Mouse (Mus musculus) hindbrain, embryonic 13.5 days (tissue): ENCODE measurements at regions not wholly inside any gene's neighbourhood (a gene's known extent, or its start where the extent isn't known, plus 50 kb on each side); places are given as distances from the start of the nearest gene placed in this dataset.

ENCODE experiments used
- ATAC-seq: fragments of 200-750 bp; cut with Nextera tagmentation; 2 replicates; pipeline ENCODE4 v1.8.0; 2017; ENCODE audit warnings: moderate TSS enrichment; ENCODE audit not compliant: low FRiP score
- H3K27ac ChIP-seq: fragments of 300-500 bp; sonication (generic); 2 replicates; pipeline ENCODE4 v1.5.1; 2015; ENCODE audit warnings: inconsistent platforms, mild to moderate bottlenecking, moderate library complexity
- H3K27me3 ChIP-seq: fragments of 300-500 bp; sonication (generic); 2 replicates; pipeline ENCODE4 v1.6.1; 2015; ENCODE audit warnings: mild to moderate bottlenecking, inconsistent platforms
- H3K36me3 ChIP-seq: fragments of 300-500 bp; sonication (generic); 2 replicates; pipeline ENCODE4 v1.6.1; 2015; ENCODE audit warnings: mild to moderate bottlenecking, inconsistent platforms
- H3K4me1 ChIP-seq: fragments of 300-500 bp; sonication (generic); replicated peaks from 2 replicates; pipeline ENCODE4 v1.6.1; 2015; ENCODE audit warnings: inconsistent platforms
- H3K4me2 ChIP-seq: fragments of 300-500 bp; sonication (generic); 2 replicates; pipeline ENCODE4 v1.6.1; 2015; ENCODE audit warnings: inconsistent platforms, mild to moderate bottlenecking, moderate library complexity
- H3K4me3 ChIP-seq: fragments of 300-500 bp; sonication (generic); 2 replicates; pipeline ENCODE4 v1.5.1; 2015; ENCODE audit warnings: mild to moderate bottlenecking, inconsistent platforms
- H3K9ac ChIP-seq: fragments of 300-500 bp; sonication (generic); 2 replicates; pipeline ENCODE4 v1.6.1; 2015; ENCODE audit warnings: mild to moderate bottlenecking, inconsistent platforms
- H3K9me3 ChIP-seq: fragments of 300-500 bp; sonication (generic); 2 replicates; pipeline ENCODE4 v1.6.1; 2016; ENCODE audit warnings: inconsistent platforms
- WGBS: fragments of 180-500 bp; shearing (Covaris S2); methylation state at CpG from one replicate; pipeline ENCODE4 v1.1.7; 2015; 5-methylcytosine and 5-hydroxymethylcytosine counted together

GRCm38 (mm10) chr12:26045321-26045720, 369.7 kb downstream of the Rnf144a start:
- ATAC-seq = no peak
- Histone ChIP-seq H3K36me3 (no peaks in the 10 kb centered on the region), H3K4me1 (no peaks in the 10 kb centered on the region), H3K4me3 (no peak overlapping the region), H3K9ac (no peak overlapping the region), H3K9me3 (peaks cover 3% of the 10 kb centered on the region; the same call in 1 of the 2 replicates), H3K4me2 (no peak overlapping the region), H3K27ac (no peak overlapping the region), H3K27me3 (no peaks in the 10 kb centered on the region)
- WGBS = 100% methylated on average over 1 of the region's 1 CpGs

- Histone ChIP-seq H3K27me3 (no peaks in the 10 kb centered on the region), H3K4me1 (no peaks in the 10 kb centered on the region), H3K4me3 (no peak overlapping the region), H3K4me2 (no peak overlapping the region), H3K36me3 (no peaks in the 10 kb centered on the region), H3K9ac (no peak overlapping the region), H3K9me3 (no peaks in the 10 kb centered on the region), H3K27ac (no peak overlapping the region)
- no peak for ATAC-seq
- 83% methylated on average over 5 of the region's 5 CpGs for WGBS
These were observed 402.1 kb downstream of the Rnf144a start for GRCm38 (mm10) chr12:26012951-26013350.

GRCm38 (mm10) chr12:25994063-25994462, 421.0 kb downstream of the Rnf144a start:
- Histone ChIP-seq H3K27ac (no peak overlapping the region), H3K27me3 (no peaks in the 10 kb centered on the region), H3K9ac (no peak overlapping the region), H3K4me3 (no peak overlapping the region), H3K36me3 (no peaks in the 10 kb centered on the region), H3K4me1 (no peaks in the 10 kb centered on the region), H3K9me3 (no peaks in the 10 kb centered on the region), H3K4me2 (no peak overlapping the region)
- WGBS = 86% methylated on average over 4 of the region's 4 CpGs
- ATAC-seq = no peak

- no peak overlapping the region for H3K27ac ChIP-seq
- H3K9ac ChIP-seq = no peak overlapping the region
- H3K4me3 ChIP-seq = no peak overlapping the region
- no peak for ATAC-seq
- no peak overlapping the region for H3K4me2 ChIP-seq
- no peaks in the 10 kb centered on the region for H3K4me1 ChIP-seq
- 88% methylated on average over 6 of the region's 6 CpGs for WGBS
- H3K27me3 ChIP-seq = no peaks in the 10 kb centered on the region
- H3K9me3 ChIP-seq = no peaks in the 10 kb centered on the region
- no peaks in the 10 kb centered on the region for H3K36me3 ChIP-seq
These were observed 423.1 kb downstream of the Rnf144a start for GRCm38 (mm10) chr12:25991801-25992525.

GRCm38 (mm10) chr12:25982545-25982944, 432.5 kb downstream of the Rnf144a start:
- Histone ChIP-seq H3K27me3 (no peaks in the 10 kb centered on the region), H3K27ac (no peak overlapping the region), H3K4me2 (no peak overlapping the region), H3K4me3 (no peak overlapping the region), H3K9ac (no peak overlapping the region), H3K9me3 (no peaks in the 10 kb centered on the region), H3K4me1 (no peaks in the 10 kb centered on the region), H3K36me3 (no peaks in the 10 kb centered on the region)
- ATAC-seq = no peak
- 97% methylated on average over 4 of the region's 4 CpGs for WGBS

- Histone ChIP-seq H3K4me3 (no peak overlapping the region), H3K27ac (no peak overlapping the region), H3K27me3 (no peaks in the 10 kb centered on the region), H3K9me3 (no peaks in the 10 kb centered on the region), H3K4me2 (no peak overlapping the region), H3K9ac (no peak overlapping the region), H3K36me3 (no peaks in the 10 kb centered on the region), H3K4me1 (no peaks in the 10 kb centered on the region)
- WGBS = 91% methylated on average over 5 of the region's 5 CpGs
- no peak for ATAC-seq
These were observed 436.7 kb downstream of the Rnf144a start for GRCm38 (mm10) chr12:25978335-25978734.

- H3K4me2 ChIP-seq = no peak overlapping the region
- no peak overlapping the region for H3K9ac ChIP-seq
- H3K4me3 ChIP-seq = no peak overlapping the region
- 88% methylated on average over 4 of the region's 4 CpGs for WGBS
- no peak for ATAC-seq
- no peaks in the 10 kb centered on the region for H3K9me3 ChIP-seq
- no peak overlapping the region for H3K27ac ChIP-seq
- no peaks in the 10 kb centered on the region for H3K27me3 ChIP-seq
- no peaks in the 10 kb centered on the region for H3K36me3 ChIP-seq
- no peaks in the 10 kb centered on the region for H3K4me1 ChIP-seq
These were observed 456.5 kb downstream of the Rnf144a start for GRCm38 (mm10) chr12:25958584-25958983.

- H3K27me3 ChIP-seq = no peaks in the 10 kb centered on the region
- 90% methylated on average over 1 of the region's 1 CpGs for whole genome bisulfite sequencing
- no peak for ATAC-seq
- no peak overlapping the region for H3K4me3 ChIP-seq
- no peaks in the 10 kb centered on the region for H3K9me3 ChIP-seq
- no peak overlapping the region for H3K27ac ChIP-seq
- no peaks in the 10 kb centered on the region for H3K36me3 ChIP-seq
- H3K4me2 ChIP-seq = no peak overlapping the region
- H3K4me1 ChIP-seq = no peaks in the 10 kb centered on the region
- H3K9ac ChIP-seq = no peak overlapping the region
These were observed 457.5 kb downstream of the Rnf144a start for GRCm38 (mm10) chr12:25957547-25957946.

- Histone ChIP-seq H3K4me2 (no peak overlapping the region), H3K9ac (no peak overlapping the region), H3K4me1 (no peaks in the 10 kb centered on the region), H3K9me3 (no peaks in the 10 kb centered on the region), H3K27me3 (no peaks in the 10 kb centered on the region), H3K36me3 (no peaks in the 10 kb centered on the region), H3K4me3 (no peak overlapping the region), H3K27ac (no peak overlapping the region)
- WGBS = 81% methylated on average over 7 of the region's 7 CpGs
- ATAC-seq = no peak
These were observed 467.9 kb downstream of the Rnf144a start for GRCm38 (mm10) chr12:25947107-25947506.

- WGBS = 88% methylated on average over 3 of the region's 3 CpGs
- no peaks in the 10 kb centered on the region for H3K27me3 ChIP-seq
- ATAC-seq = no peak
- H3K9ac ChIP-seq = no peak overlapping the region
- no peak overlapping the region for H3K4me3 ChIP-seq
- H3K9me3 ChIP-seq = no peaks in the 10 kb centered on the region
- no peaks in the 10 kb centered on the region for H3K4me1 ChIP-seq
- no peak overlapping the region for H3K4me2 ChIP-seq
- H3K27ac ChIP-seq = no peak overlapping the region
- H3K36me3 ChIP-seq = no peaks in the 10 kb centered on the region
These were observed 468.9 kb downstream of the Rnf144a start for GRCm38 (mm10) chr12:25946121-25946520.

GRCm38 (mm10) chr12:25938856-25939255, 476.2 kb downstream of the Rnf144a start:
- Histone ChIP-seq H3K27me3 (no peaks in the 10 kb centered on the region), H3K4me3 (no peak overlapping the region), H3K27ac (no peak overlapping the region), H3K9me3 (no peaks in the 10 kb centered on the region), H3K9ac (no peak overlapping the region), H3K4me2 (no peak overlapping the region), H3K36me3 (no peaks in the 10 kb centered on the region), H3K4me1 (no peaks in the 10 kb centered on the region)
- 77% methylated on average over 6 of the region's 6 CpGs for WGBS
- no peak for ATAC-seq

- H3K36me3 ChIP-seq = no peaks in the 10 kb centered on the region
- no peaks in the 10 kb centered on the region for H3K27me3 ChIP-seq
- H3K4me1 ChIP-seq = no peaks in the 10 kb centered on the region
- H3K4me3 ChIP-seq = no peak overlapping the region
- no peaks in the 10 kb centered on the region for H3K9me3 ChIP-seq
- no peak overlapping the region for H3K27ac ChIP-seq
- WGBS = 80% methylated on average over 5 of the region's 5 CpGs
- no peak overlapping the region for H3K4me2 ChIP-seq
- no peak for ATAC-seq
- H3K9ac ChIP-seq = no peak overlapping the region
These were observed 480.1 kb downstream of the Rnf144a start for GRCm38 (mm10) chr12:25934946-25935345.

GRCm38 (mm10) chr12:25934526-25934925, 480.5 kb downstream of the Rnf144a start:
- H3K4me2 ChIP-seq = no peak overlapping the region
- H3K9ac ChIP-seq = no peak overlapping the region
- no peak overlapping the region for H3K27ac ChIP-seq
- no peaks in the 10 kb centered on the region for H3K36me3 ChIP-seq
- H3K9me3 ChIP-seq = no peaks in the 10 kb centered on the region
- 95% methylated on average over 3 of the region's 3 CpGs for WGBS
- no peaks in the 10 kb centered on the region for H3K4me1 ChIP-seq
- no peak overlapping the region for H3K4me3 ChIP-seq
- no peaks in the 10 kb centered on the region for H3K27me3 ChIP-seq
- no peak for ATAC-seq
